Mouse (Mus musculus): ENCODE results near the gene Ifi27. TPM values are rescaled to one million over a fixed set of nuclear protein-coding genes. Genes with fewer than 3 reads are reported as not detected.
"Not testable (repeated sequence)": the region's sequence is repeated elsewhere in the genome, so short reads cannot be mapped to it uniquely, and the experiment has no call there.

Ifi27 gene
- polyA plus RNA-seq, 1 experiment from 2014 or later, result 9.8 TPM

DNA sequence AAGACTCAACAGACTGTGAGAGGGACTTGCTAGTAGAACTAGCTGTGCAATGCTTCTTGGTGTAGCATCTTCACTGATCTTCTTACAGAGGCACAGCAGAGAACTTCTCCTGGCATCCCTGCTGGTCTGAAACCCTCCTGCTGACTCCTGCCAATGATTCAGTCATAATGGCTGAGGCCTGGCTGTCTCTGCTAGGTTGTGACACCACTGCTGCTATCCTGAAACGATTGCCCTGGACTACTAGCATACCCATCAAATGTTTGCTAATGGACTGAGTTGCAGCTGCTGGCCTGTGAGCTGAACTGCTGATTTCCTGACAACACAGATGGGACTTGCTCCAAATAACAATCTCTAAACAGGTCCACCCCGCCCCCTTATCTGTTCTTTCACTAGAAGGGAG is 40.5 kb downstream of the Ifi27 start:
- Histone ChIP-seq H3K27ac (no peak overlapping the region), H3K4me2 (no peak overlapping the region), H3K9ac (no peak overlapping the region), H3K27me3 (replicated peaks) (no peaks in the 10 kb centered on the region), H3K4me1 (no peaks in the 10 kb centered on the region), H3K4me3 (no peak overlapping the region), H3K9me3 (replicated peaks) (no peaks in the 10 kb centered on the region), H3K36me3 (no peaks in the 10 kb centered on the region)
- WGBS (ENCODE audit: insufficient replicate concordance), result 17% methylated on average over 2 of the region's 2 CpGs
- no peak for ATAC-seq

GRCm38 (mm10) chr12:103476779-103477389 is 42.9 kb downstream of the Ifi27 start:
- no peak for ATAC-seq
- Histone ChIP-seq H3K9ac (no peak overlapping the region), H3K27me3 (replicated peaks) (no peaks in the 10 kb centered on the region), H3K4me3 (no peak overlapping the region), H3K9me3 (replicated peaks) (no peaks in the 10 kb centered on the region), H3K36me3 (no peaks in the 10 kb centered on the region), H3K27ac (no peak overlapping the region), H3K4me2 (no peak overlapping the region), H3K4me1 (no peaks in the 10 kb centered on the region)
- WGBS (ENCODE audit: insufficient replicate concordance), result 58% methylated on average over 1 of the region's 1 CpGs

GRCm38 (mm10) chr12:103477461-103478015 is 43.5 kb downstream of the Ifi27 start:
- H3K9me3 ChIP-seq (replicated peaks), result no peaks in the 10 kb centered on the region
- no peak overlapping the region for H3K27ac ChIP-seq
- no peaks in the 10 kb centered on the region for H3K27me3 ChIP-seq (replicated peaks)
- no peak for ATAC-seq
- no peaks in the 10 kb centered on the region for H3K4me1 ChIP-seq
- H3K9ac ChIP-seq, result no peak overlapping the region
- no peak overlapping the region for H3K4me3 ChIP-seq
- 63% methylated on average over 7 of the region's 7 CpGs for WGBS (ENCODE audit: insufficient replicate concordance)
- no peaks in the 10 kb centered on the region for H3K36me3 ChIP-seq
- H3K4me2 ChIP-seq, result no peak overlapping the region

DNA sequence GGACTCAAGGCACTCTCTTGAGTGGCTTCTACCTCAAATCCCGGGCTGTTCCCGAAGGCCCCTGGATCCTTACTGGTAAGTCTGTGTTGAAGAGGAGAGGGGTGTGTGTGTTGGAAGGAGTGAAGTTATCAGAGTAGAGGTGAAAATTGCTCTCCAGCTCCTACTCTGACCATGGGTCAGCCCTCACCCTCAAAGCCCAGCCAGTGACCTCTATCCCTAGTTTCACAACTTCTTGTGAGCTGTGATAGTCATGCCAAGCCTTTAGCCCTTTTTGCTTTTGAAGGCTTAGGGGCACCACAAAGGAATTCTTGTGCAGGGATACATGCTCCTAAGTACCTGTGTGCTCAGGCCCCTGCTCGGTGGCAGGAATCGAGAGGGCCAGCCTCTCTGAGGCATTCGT is 47.7 kb downstream of the Ifi27 start:
- Histone ChIP-seq H3K9ac (no peak overlapping the region), H3K27ac (no peak overlapping the region), H3K27me3 (replicated peaks) (no peaks in the 10 kb centered on the region), H3K4me1 (no peaks in the 10 kb centered on the region), H3K4me2 (no peak overlapping the region), H3K4me3 (no peak overlapping the region), H3K36me3 (no peaks in the 10 kb centered on the region), H3K9me3 (replicated peaks) (no peaks in the 10 kb centered on the region)
- 49% methylated on average over 5 of the region's 5 CpGs for WGBS (ENCODE audit: insufficient replicate concordance)
- no peak for ATAC-seq

GRCm38 (mm10) chr12:103482781-103483180 is 48.8 kb downstream of the Ifi27 start:
- Histone ChIP-seq H3K27me3 (replicated peaks) (no peaks in the 10 kb centered on the region), H3K4me1 (no peaks in the 10 kb centered on the region), H3K4me3 (no peak overlapping the region), H3K9ac (no peak overlapping the region), H3K4me2 (no peak overlapping the region), H3K9me3 (replicated peaks) (no peaks in the 10 kb centered on the region), H3K27ac (no peak overlapping the region), H3K36me3 (no peaks in the 10 kb centered on the region)
- 62% methylated on average over 2 of the region's 2 CpGs for WGBS (ENCODE audit: insufficient replicate concordance)
- no peak for ATAC-seq

GRCm38 (mm10) chr12:103484200-103484972 is 50.4 kb downstream of the Ifi27 start:
- ATAC-seq; H3K4me1 ChIP-seq; H3K36me3 ChIP-seq; H3K27me3 ChIP-seq (replicated peaks); H3K4me2 ChIP-seq; H3K27ac ChIP-seq; H3K4me3 ChIP-seq; H3K9ac ChIP-seq; H3K9me3 ChIP-seq (replicated peaks): not testable (repeated sequence)
- WGBS (ENCODE audit: insufficient replicate concordance), result 62% methylated on average over 9 of the region's 9 CpGs

GRCm38 (mm10) chr12:103486726-103487125 is 52.7 kb downstream of the Ifi27 start:
- H3K27ac ChIP-seq, result no peak overlapping the region
- H3K9me3 ChIP-seq (replicated peaks), result no peaks in the 10 kb centered on the region
- H3K4me1 ChIP-seq, result no peaks in the 10 kb centered on the region
- H3K9ac ChIP-seq, result no peak overlapping the region
- 64% methylated on average over 1 of the region's 1 CpGs for WGBS (ENCODE audit: insufficient replicate concordance)
- no peaks in the 10 kb centered on the region for H3K36me3 ChIP-seq
- no peak overlapping the region for H3K4me2 ChIP-seq
- H3K27me3 ChIP-seq (replicated peaks), result no peaks in the 10 kb centered on the region
- no peak overlapping the region for H3K4me3 ChIP-seq
- no peak for ATAC-seq

GRCm38 (mm10) chr12:103487276-103487675 is 53.3 kb downstream of the Ifi27 start:
- no peaks in the 10 kb centered on the region for H3K4me1 ChIP-seq
- H3K4me3 ChIP-seq, result no peak overlapping the region
- H3K36me3 ChIP-seq, result no peaks in the 10 kb centered on the region
- WGBS (ENCODE audit: insufficient replicate concordance), result 40% methylated on average over 4 of the region's 4 CpGs
- H3K4me2 ChIP-seq, result no peak overlapping the region
- no peak overlapping the region for H3K27ac ChIP-seq
- no peaks in the 10 kb centered on the region for H3K9me3 ChIP-seq (replicated peaks)
- H3K27me3 ChIP-seq (replicated peaks), result no peaks in the 10 kb centered on the region
- no peak overlapping the region for H3K9ac ChIP-seq
- ATAC-seq, result no peak

DNA sequence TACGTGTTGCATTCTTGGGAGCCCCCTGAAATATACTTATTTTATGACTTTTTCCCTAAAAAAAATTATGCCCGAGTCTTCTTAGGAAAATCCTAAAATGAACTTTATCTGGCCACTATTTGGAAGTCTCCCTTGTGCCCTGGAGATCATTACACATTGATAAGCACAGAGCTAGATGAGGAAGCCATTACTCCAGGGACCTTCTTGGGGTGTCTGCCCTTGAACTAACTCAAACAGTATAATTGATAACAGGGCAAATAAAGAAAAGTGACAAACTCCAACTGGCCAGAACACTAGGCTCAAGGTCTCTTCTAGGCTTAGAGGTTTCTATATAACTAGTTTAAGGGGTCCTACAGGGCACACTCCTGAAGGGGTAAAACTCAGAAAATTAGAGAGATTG is 53.7 kb downstream of the Ifi27 start:
- WGBS (ENCODE audit: insufficient replicate concordance), result 53% methylated on average over 2 of the region's 2 CpGs

More for the DNA sequence above, 53.7 kb downstream of the Ifi27 start:
- Histone ChIP-seq H3K36me3 (no peaks in the 10 kb centered on the region), H3K9ac (no peak overlapping the region), H3K9me3 (replicated peaks) (no peaks in the 10 kb centered on the region), H3K4me3 (no peak overlapping the region), H3K27ac (no peak overlapping the region), H3K4me2 (no peak overlapping the region), H3K27me3 (replicated peaks) (no peaks in the 10 kb centered on the region), H3K4me1 (no peaks in the 10 kb centered on the region)
- ATAC-seq, result no peak

Other genes starting within 250 kb of the Ifi27 start
- not detected in 2 replicates for gene Prima1, start 192.1 kb upstream of the Ifi27 start, polyA plus RNA-seq (2016; fragmentation: Nextera tagmentation; extraction: Ambion mirVana)
- gene Fam181a, start 123.2 kb upstream of the Ifi27 start, polyA plus RNA-seq (2016; fragmentation: Nextera tagmentation; extraction: Ambion mirVana), result not detected in 2 replicates
- 1.1 and 1.2 TPM in 2 replicates for gene Asb2, start 78.2 kb upstream of the Ifi27 start, polyA plus RNA-seq (2016; fragmentation: Nextera tagmentation; extraction: Ambion mirVana)
- 24.2 and 26.2 TPM in 2 replicates for gene Otub2, start 45.5 kb upstream of the Ifi27 start, polyA plus RNA-seq (2016; fragmentation: Nextera tagmentation; extraction: Ambion mirVana)
- 0.18 and 0.24 TPM in 2 replicates for gene 9330161L09Rik, start 26.4 kb upstream of the Ifi27 start, polyA plus RNA-seq (2016; fragmentation: Nextera tagmentation; extraction: Ambion mirVana)
- gene Ddx24, start 8.4 kb upstream of the Ifi27 start, polyA plus RNA-seq (2016; fragmentation: Nextera tagmentation; extraction: Ambion mirVana), result 69.1 and 72.6 TPM in 2 replicates
- 1.4 and 1.6 TPM in 2 replicates for gene Ifi27l2a, start 9.5 kb downstream of the Ifi27 start, polyA plus RNA-seq (2016; fragmentation: Nextera tagmentation; extraction: Ambion mirVana)
- gene Ifi27l2b, start 23.0 kb downstream of the Ifi27 start, polyA plus RNA-seq (2016; fragmentation: Nextera tagmentation; extraction: Ambion mirVana), result not detected in 2 replicates
- 1.8 and 2.3 TPM in 2 replicates for gene Ppp4r4, start 98.1 kb downstream of the Ifi27 start, polyA plus RNA-seq (2016; fragmentation: Nextera tagmentation; extraction: Ambion mirVana)
- 24.0 and 26.4 TPM in 2 replicates for gene Serpina10, start 197.2 kb downstream of the Ifi27 start, polyA plus RNA-seq (2016; fragmentation: Nextera tagmentation; extraction: Ambion mirVana)
- gene Serpina6, start 223.0 kb downstream of the Ifi27 start, polyA plus RNA-seq (2016; fragmentation: Nextera tagmentation; extraction: Ambion mirVana), result 1,015 and 1,058 TPM in 2 replicates
- not detected in 2 replicates for gene Serpina16, start 241.9 kb downstream of the Ifi27 start, polyA plus RNA-seq (2016; fragmentation: Nextera tagmentation; extraction: Ambion mirVana)

Data from liver, embryonic 12.5 days (tissue).